Mouse (Mus musculus): ENCODE data around the gene Olfr1339.

The Olfr1339 gene

DNA sequence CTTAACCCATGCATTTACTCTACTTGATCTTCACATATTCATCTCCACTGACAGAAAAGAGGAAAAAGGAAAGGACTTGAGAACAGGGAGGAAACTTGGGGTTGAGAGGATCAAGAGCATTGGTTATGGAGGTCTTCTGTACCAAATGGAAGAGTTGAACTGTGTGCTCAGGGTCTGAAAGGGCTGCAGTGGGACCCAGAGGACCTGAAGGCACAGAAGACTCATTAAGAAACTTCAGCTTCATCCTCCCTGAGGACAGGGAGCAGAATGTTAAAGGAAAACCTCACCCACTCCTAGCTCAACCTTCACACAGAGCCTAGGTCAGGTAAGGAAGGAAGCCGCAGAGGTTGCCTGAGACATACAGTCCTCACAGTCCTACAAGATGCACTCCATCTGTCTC, at the start of gene Olfr1339:
Gene Olfr1339 (plus strand): TSS at position 301 of the 400 bp plus-strand sequence.
- DNase-seq = no peak

DNA sequence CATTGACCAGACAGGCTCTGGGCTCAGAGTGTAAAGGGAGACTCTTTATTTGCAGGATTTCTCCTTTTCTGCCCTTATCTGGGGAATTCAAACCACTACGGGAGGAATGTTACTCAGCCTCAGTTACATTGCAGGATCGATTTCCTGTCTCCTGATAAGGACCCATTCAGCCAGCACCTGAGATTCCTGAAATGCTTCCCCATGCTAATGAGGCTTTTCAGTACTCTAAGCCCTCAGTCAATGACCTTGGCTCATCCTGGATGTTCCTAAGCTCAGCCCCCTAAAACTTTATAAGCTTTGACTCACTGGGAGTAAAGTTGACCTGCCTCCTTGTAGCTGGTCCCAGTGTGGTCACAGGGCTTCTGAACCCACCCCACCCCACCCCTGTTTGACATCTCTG, 44.9 kb upstream of the Olfr1339 start:
- no peak for DNase-seq

DNA sequence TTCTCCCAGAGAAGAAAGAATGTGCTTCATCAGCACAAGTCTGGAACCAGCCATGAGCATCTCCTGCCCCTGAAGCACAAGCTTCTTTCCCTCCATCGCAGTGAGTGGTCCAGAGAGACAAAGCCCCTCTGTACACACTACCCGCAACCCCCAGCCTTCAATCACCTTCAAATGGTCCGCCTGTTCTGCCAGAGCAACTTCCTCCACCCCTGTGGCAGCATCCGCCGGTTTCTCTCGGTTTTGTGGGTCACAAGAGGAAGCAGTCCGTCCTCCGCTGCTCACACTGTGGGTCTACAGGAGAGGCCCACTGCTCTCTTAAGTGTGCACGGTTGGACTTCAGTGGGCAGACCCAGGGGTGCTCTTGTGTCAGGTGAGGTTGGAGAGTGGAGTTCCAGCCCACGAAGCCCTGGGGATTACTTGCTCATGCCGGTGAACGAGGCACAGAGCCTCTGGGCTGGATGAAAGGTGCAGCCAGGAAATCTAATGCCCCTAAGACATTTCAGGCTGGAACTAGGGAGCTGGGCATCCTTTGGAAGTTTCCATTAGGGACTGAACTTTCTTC, 39.5 kb upstream of the Olfr1339 start, which contains the start of gene Olfr1342:
Gene Olfr1342 (minus strand): TSS at position 345 of the 562 bp plus-strand sequence.
- DNase-seq = no peak

DNA sequence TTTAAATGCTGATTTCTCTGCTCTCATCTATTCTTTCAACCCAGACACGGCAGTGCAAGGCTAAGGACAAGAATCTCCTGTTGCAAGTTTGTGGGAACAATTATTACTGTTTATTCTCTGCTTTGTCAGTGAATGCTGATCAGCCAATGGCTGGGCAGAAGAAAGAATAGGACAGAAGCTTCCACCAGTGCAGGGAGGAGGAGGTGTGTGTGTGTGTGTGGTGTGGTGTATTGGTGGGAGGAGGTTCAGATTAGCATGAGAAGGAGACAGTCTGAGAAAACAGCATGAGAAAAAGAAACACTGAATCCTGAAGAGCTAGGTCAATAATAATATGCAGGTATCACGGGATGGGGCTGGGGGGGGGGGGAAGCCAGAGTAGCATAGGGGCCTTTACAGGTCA, 38.2 kb upstream of the Olfr1339 start:
- DNase-seq = no peak

DNA sequence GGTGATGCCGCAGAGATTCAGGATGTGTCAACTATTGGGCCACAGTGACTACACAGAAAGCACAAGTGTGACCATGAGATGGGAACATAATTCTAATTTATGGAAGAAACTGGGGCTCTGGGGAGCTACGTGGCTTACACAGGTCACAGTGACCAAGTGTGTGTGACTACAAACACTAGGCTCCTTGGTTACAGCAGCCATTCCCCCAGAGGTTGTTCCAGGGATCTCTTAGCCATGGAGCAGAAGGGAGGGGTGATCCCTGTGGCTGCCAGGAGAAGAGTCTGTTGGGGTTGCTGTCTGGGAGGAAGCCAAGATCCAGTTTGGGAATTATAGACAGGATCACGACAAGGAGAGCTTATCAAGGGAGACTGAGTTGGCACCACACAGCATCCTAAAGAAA, 28.8 kb upstream of the Olfr1339 start, which contains the start of gene Olfr1341:
Gene Olfr1341 (plus strand): TSS at position 301 of the 400 bp plus-strand sequence.
- no peak for DNase-seq

DNA sequence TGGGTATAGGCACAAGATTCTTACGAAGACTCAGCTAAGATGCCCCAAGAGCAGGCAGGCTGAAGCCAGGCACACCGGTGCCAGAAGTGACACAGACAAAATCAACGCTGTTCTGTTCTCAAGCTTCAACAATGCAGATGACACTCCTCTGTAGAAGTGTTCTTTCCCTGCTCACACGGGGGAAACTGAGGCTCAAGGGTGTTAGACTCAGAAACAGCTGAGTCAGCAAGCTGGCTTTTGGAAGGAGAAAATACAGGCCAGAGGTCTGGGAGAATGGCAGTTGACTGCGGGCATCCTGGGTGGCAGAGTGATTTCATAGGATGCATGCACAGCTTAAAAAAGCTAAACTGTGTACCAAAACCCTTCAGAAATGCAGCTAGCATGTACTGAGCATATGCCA, 23.9 kb upstream of the Olfr1339 start:
- DNase-seq = no peak

DNA sequence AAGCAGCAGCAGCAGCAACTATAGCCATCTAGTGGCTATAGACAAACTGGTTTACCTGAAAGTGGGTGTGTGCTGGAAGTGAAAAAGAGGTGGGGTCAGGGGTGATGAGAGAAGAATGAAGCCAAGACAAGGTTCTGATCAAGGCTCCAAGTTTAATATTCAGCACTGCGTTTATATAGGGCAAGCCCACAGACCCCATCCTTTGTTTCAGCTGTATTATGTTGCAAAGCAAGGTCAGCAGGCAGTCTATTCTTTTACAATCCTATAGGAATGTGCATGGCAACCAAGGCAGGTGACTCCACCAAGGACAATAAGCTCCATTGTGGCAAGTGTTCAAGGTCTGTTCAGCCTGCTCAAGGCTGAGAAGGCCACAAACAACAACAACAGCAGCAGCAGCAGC, 20.3 kb upstream of the Olfr1339 start:
- no peak for DNase-seq

DNA sequence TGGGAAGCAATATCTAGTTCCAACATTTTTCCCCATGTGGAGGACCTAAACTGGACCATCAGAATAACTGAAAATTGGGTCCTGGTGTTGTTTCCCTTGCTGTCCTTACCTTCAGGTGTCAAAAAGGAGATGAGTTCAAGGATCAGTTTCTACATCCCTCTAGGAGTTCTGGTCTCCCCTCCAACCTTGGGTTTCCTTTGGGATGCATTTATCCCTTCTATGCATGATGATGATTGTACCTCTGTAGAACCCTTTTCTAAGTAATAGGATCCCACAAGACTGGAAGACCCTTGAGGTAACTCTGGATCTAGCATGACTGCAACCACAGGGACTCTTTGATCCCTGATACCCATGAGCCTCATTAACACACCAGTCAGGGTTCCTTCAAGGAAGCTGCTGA, 12.1 kb upstream of the Olfr1339 start, which contains the start of gene Olfr1340:
Gene Olfr1340 (plus strand): TSS at position 301 of the 400 bp plus-strand sequence.
- no peak for DNase-seq

DNA sequence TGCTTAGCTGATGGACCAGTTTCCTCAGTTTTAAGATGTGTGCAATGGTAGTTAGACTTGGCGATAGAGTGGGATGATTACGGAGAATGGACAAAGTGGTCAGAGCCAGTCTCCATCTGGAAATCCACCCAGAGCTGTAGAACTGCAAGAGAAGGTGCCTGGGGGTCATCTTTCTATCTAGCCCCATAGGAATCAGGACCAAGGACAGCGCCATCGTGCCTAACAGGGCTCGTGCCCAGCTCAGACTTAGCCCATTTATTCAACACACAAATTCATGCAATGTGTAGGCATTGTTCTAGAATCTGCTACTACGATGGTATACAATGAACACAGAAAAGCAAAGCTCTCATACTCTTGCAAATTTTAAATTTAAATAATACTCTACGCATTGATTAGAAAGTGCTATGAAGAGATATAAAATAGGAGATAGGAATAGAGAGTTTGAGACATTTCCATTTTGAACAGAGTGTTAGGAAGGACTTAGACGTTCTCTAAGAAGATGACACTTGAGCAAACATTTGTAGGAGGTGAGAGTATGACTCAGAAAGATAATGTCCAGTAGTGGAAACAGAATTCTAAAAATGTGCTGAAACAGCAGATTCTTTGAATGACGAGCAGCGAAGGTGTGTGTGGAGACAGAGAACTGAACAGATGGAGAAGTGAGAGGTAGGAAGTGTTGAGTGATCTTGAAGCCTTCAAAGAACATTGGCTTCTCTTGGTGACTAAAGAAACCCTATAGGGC, 10.1 kb upstream of the Olfr1339 start:
- DNase-seq = peak; percentile 9

DNA sequence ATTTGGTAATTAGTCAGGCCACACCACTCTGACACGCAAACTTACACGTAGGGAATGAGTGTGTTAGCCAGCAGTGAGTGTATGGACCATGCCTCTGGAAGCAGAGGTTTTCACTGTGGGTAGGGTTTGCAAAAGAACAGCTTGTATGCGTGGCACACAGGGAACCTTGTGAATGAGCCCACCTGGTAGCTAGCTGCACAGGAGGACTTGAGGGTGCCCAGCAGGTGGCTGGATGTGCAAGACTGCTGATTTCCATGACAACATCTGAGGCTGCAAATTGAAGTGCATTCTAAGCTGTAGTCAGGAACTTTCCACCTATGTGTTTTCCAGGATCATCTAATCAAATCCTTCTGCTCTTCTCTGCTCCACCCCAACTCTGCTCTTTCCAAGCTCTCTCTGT, 7.6 kb downstream of the Olfr1339 start:
- DNase-seq = no peak

DNA sequence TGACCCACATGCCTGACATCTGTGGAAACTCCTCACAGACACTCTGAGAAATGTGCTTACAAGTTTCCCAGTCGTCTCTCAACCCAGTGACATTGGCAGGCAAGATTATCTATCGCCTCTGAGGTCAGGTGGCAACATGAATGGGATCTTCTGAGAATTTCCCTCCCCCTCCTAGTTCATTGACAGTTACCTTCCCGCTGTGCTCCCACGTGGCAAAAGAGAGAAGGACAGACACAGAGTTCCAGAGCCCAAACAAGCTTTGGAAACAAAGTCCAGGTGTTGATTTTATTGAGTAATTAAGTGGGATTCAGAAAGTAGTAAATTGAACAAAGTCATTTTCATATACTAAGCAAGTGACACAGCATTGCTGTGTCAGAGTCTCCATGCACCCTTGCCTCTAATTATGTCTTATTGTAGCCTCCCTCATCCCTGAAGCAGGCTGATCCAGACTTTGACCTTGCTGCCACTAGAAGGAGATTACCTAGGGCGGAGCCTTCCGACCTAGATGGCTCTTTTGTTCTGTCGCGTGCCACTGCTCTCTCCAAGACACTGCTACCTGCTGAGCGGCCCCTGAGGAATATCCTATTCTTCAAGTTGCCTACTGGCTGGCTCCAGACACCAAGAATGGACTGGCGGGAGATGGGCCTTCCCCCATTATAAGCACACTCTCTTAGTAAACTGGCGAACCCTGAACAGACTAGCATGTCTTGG, 9.2 kb downstream of the Olfr1339 start:
- DNase-seq = no peak

DNA sequence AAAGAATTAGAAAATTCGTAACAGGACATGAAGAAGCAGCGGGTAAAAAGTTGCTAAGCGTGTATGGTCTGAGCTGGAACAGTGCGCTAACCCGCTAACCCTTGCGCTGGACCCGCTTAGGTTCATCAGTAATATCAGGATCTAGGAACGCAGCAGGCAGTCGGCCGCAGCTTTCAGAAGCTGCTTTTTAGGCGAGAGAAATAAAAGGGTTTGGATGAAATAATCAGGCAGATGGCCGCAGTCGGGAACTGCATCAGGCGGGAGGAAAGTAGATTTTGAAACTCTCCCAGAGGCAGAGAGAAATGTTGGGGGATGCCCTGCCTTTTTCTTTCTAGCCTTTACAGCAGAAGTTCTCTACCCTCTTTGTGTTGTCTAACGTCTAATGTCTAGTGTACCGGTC, 9.9 kb downstream of the Olfr1339 start:
- no peak for DNase-seq

DNA sequence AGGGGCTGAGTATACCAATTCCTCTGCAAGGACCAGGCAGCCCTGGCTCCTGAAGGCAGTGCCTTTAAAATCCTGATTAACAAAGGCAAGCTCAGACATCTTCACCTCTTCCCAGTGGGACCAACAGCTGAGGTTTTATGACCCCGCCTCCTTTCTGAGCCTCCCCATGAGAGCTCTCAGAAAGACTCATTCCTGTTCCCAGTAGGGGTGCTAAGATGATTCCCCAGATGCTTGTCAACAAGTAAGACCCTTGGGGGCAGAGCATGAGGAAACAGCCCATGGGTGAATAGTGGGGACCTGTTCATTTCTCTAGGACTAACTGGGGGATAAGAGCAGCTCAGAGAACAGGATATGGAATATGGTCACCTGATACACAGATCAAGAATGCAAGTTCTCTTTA, 26.7 kb downstream of the Olfr1339 start, which contains the start of gene Olfr1338:
Gene Olfr1338 (minus strand): TSS at position 101 of the 400 bp plus-strand sequence.
- no peak for DNase-seq

DNA sequence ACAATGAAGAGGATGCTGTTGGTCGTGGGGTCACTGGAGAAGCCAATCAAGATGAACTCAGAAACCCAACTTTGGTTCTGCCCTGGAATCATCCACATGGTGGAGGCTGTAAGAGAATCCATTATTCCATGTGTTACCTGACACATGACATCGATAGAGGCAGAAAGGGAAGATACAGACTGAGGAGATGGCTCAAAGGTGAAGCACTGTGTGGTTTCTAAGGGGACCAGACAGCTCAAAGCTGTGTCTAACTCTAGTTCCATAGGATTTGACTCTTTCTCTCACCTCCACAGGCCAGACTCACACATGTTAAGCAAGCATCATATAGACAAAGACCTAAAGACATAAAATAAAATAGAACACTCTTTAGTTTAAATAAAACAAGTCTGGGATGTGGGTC, 50.5 kb downstream of the Olfr1339 start, which contains the start of gene Olfr1337:
Gene Olfr1337 (minus strand): TSS at position 101 of the 400 bp plus-strand sequence.
- no peak for DNase-seq
